Mouse (Mus musculus) stomach, embryonic 15.5 days (tissue): ENCODE results near the gene Klhl35. TPM values are rescaled to one million over a fixed set of nuclear protein-coding genes. Genes with fewer than 3 reads are reported as not detected.

Source experiments
- ATAC-seq: fragments of 200-750 bp; cut with Nextera tagmentation; 2 replicates; pipeline ENCODE4 v1.8.0; 2017; ENCODE audit warnings: low read depth, moderate number of reproducible peaks, moderate TSS enrichment; ENCODE audit not compliant: insufficient read depth, low FRiP score
- H3K27ac ChIP-seq: fragments of 300-500 bp; sonication (generic); 2 replicates; pipeline ENCODE4 v1.5.1; 2015; ENCODE audit warnings: mild to moderate bottlenecking, inconsistent platforms
- H3K27me3 ChIP-seq: fragments of 300-500 bp; sonication (generic); replicated peaks from 2 replicates; pipeline ENCODE4 v1.6.1; 2015; ENCODE audit warnings: inconsistent platforms
- H3K36me3 ChIP-seq: fragments of 300-500 bp; sonication (generic); 2 replicates; pipeline ENCODE4 v1.6.1; 2015; ENCODE audit warnings: inconsistent platforms
- H3K4me1 ChIP-seq: fragments of 300-500 bp; sonication (generic); 2 replicates; pipeline ENCODE4 v1.6.1; 2015; ENCODE audit warnings: inconsistent platforms
- H3K4me2 ChIP-seq: fragments of 300-500 bp; sonication (generic); 2 replicates; pipeline ENCODE4 v1.6.1; 2015; ENCODE audit warnings: mild to moderate bottlenecking, inconsistent platforms
- H3K4me3 ChIP-seq: fragments of 300-500 bp; sonication (generic); replicated peaks from 2 replicates; pipeline ENCODE4 v1.5.1; 2015; ENCODE audit warnings: inconsistent platforms
- H3K9ac ChIP-seq: fragments of 300-500 bp; sonication (generic); 2 replicates; pipeline ENCODE4 v1.6.1; 2015; ENCODE audit warnings: inconsistent platforms
- H3K9me3 ChIP-seq: fragments of 300-500 bp; sonication (generic); 2 replicates; pipeline ENCODE4 v1.6.1; 2016; ENCODE audit warnings: inconsistent platforms
- WGBS: fragments of 180-500 bp; shearing (Covaris S2); methylation state at CpG from one replicate; pipeline ENCODE4 v1.1.7; 2015; 5-methylcytosine and 5-hydroxymethylcytosine counted together
- polyA plus RNA-seq: library from polyadenylated mRNA; unstranded; fragments of >200 nt; fragmentation: Nextera tagmentation; extraction: Ambion mirVana; gene quantifications from 2 replicates; pipeline ENCODE4 v1.2.1, GENCODE M21; 2015

The Klhl35 gene
- polyA plus RNA-seq, 1 experiment from 2014 or later = 0.78 TPM

DNA sequence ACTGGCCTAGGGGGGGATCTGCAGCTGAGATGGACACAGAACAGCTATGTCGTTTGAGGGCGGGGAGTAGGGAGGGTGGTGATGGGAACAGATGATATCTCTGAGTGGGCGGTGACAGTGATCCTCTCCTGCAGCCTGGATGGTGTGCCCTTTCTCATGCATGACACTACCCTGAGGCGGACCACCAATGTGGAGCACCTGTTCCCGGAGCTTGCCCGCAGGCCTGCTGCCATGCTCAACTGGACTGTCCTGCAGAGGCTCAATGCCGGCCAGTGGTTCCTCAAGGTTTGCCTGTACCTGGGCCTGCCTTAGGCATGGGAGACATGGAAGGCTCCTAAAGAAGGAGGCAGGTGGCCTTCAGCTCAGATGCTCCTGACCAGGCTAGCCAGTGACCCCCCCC, 12.9 kb upstream of the Klhl35 start:
- no peak for ATAC-seq
- H3K27me3 ChIP-seq = no peaks in the 10 kb centered on the region
- no peak overlapping the region for H3K4me2 ChIP-seq
- no peaks in the 10 kb centered on the region for H3K9me3 ChIP-seq
- no peak overlapping the region for H3K4me3 ChIP-seq
- WGBS = 81% methylated on average over 7 of the region's 7 CpGs
- H3K27ac ChIP-seq = no peak overlapping the region
- no peaks in the 10 kb centered on the region for H3K36me3 ChIP-seq
- H3K4me1 ChIP-seq = no peaks in the 10 kb centered on the region
- no peak overlapping the region for H3K9ac ChIP-seq

DNA sequence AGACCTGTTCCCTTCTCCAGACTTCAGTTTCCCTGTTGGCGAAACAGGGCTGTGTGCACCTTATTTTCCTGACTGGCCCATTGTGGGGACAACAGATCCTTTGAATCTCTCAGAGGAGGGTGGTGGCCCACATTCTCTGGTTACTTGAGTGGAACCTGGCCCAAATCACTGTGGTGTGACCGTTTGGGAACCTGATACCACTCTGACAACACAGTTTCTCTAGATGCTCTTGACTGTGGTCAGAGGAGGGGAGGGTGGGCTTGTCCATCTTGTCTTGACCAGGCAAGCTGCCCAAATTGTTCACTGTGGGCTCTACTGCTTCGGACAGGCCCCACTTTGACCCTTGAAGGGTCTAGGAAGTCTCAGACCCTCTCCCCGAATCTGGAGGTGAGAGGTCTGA, 11.8 kb upstream of the Klhl35 start:
- Histone ChIP-seq H3K27ac (no peak overlapping the region), H3K36me3 (no peaks in the 10 kb centered on the region), H3K27me3 (no peaks in the 10 kb centered on the region), H3K4me3 (no peak overlapping the region), H3K4me1 (no peaks in the 10 kb centered on the region), H3K9me3 (no peaks in the 10 kb centered on the region), H3K9ac (no peak overlapping the region), H3K4me2 (no peak overlapping the region)
- WGBS = 68% methylated on average over 4 of the region's 4 CpGs
- ATAC-seq = no peak

DNA sequence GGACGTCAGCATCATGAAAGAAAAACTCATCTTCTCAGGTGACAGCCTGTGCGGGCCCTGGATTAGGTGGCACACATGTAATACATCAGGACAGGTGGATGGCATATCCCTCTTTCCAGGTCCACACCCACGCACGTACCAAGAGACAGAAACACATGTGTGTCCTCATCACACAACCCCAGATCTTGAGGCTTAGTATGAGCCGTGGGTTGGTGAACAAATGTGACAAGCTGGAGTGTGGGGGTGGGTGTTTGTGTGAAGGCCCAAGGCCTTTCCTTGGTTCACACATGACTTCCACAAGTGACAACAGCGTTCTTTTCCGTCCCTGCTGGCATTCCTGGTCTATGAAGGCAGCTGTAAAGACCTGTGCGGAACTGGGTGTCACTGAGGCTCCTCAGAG, 7.0 kb upstream of the Klhl35 start:
- WGBS = 84% methylated on average over 8 of the region's 8 CpGs
- no peak overlapping the region for H3K4me2 ChIP-seq
- no peaks in the 10 kb centered on the region for H3K9me3 ChIP-seq
- H3K9ac ChIP-seq = no peak overlapping the region
- 0 out of 2 replicates have a peak, but pooled peaks cover 3% of the 10 kb centered on the region for H3K36me3 ChIP-seq
- no peak overlapping the region for H3K27ac ChIP-seq
- no peaks in the 10 kb centered on the region for H3K4me1 ChIP-seq
- ATAC-seq = no peak
- no peaks in the 10 kb centered on the region for H3K27me3 ChIP-seq
- no peak overlapping the region for H3K4me3 ChIP-seq

DNA sequence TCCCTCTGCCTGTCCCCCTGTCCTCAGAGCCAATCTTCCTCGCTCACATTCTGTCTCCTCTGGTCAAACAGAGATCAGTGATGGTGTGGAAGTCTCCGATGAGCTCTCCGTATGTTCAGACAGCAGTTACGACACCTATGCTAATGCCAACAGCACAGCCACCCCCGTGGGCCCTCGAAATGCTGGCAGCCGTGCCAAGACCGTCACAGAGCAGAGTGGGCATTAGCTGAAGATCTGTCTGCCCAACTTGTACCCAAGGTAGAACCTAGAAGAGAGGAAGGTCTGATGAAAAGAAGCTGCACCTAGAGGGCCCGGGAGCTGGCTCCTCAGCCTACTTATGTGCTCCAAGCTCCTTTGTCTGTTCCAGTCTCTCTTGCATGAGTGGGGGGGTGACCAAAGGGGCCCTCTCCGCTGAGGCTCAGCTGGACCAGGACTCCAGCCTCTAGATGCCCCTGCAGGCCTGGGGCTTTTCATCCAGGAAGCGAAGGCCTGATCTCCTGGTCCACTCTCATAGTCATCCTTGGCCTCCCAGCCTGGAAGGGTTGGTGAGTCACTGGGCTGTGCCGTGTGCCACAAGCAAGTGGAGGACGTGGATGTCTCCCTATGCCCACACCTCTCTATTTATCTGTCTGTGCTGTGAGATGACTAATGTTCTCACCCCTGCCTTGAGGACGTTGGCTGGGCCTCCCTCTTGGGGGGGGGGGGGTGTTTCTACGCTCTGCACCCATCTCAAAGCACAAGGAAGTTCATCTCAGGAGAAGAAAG, 5.7 kb upstream of the Klhl35 start:
- Histone ChIP-seq H3K4me2 (no peak overlapping the region), H3K4me3 (no peak overlapping the region), H3K36me3 (0 out of 2 replicates have a peak, but pooled peaks cover 3% of the 10 kb centered on the region), H3K9ac (no peak overlapping the region), H3K4me1 (peaks cover under 1% of the 10 kb centered on the region; the same call in 1 of the 2 replicates), H3K9me3 (no peaks in the 10 kb centered on the region), H3K27me3 (no peaks in the 10 kb centered on the region), H3K27ac (no peak overlapping the region)
- no peak for ATAC-seq
- 83% methylated on average over 15 of the region's 15 CpGs for whole genome bisulfite sequencing

DNA sequence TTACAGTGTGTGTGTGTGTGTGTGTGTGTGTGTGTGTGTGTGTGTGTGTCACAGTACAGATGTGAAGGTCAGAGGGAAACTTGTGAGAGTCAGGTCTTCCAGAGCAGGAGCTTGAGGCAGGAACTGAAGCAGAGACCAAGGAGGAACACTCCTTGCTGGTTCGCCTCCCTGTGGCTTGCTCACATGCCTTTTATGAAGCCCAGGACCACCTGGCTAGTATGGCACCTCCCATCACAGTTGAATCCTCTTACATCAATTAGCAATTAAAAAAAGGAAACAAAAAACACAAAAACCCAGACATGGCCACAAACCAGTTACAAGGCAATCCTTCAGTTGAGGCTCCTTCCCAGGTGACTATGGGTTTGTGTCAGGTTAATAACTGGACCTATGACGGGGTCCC, 2.7 kb upstream of the Klhl35 start:
- no peak for ATAC-seq
- H3K4me3 ChIP-seq = no peak overlapping the region
- WGBS = 85% methylated on average over 2 of the region's 2 CpGs
- no peaks in the 10 kb centered on the region for H3K9me3 ChIP-seq
- H3K27me3 ChIP-seq = no peaks in the 10 kb centered on the region
- 0 out of 2 replicates have a peak, but pooled peaks cover 3% of the 10 kb centered on the region for H3K36me3 ChIP-seq
- peaks cover 29% of the 10 kb centered on the region for H3K4me1 ChIP-seq
- no peak overlapping the region for H3K27ac ChIP-seq
- no peak overlapping the region for H3K9ac ChIP-seq
- H3K4me2 ChIP-seq = no peak overlapping the region

DNA sequence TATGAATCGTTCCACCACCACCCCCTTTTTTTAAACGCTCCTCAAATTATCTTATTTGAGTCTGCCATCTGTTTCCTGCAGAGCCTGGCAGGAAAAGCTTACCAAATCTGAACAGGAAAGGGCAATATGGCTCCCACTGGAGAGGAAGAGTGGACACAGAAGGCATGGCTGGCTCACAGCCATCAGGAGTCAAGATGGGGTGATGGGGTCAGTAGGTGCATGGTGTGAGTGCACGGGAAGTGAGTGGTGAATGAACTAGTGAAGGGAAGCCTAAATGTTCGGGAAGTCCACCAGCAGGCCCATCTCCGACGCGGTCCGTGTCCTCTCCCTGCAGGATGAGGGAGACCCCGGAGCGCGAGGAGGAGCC, 2.1 kb downstream of the Klhl35 start:
- Histone ChIP-seq H3K36me3 (peaks cover 9% of the 10 kb centered on the region; the same call in 1 of the 2 replicates), H3K9ac (peak overlapping the region; percentile 62), H3K4me1 (peaks cover 38% of the 10 kb centered on the region), H3K27ac (peak overlapping the region; percentile 86), H3K4me3 (peak overlapping the region; percentile 57), H3K27me3 (no peaks in the 10 kb centered on the region), H3K9me3 (no peaks in the 10 kb centered on the region), H3K4me2 (peak overlapping the region; percentile 73)
- WGBS = 12% methylated on average over 11 of the region's 11 CpGs
- ATAC-seq = peak; percentile 8; the same call in 1 of the 2 replicates

DNA sequence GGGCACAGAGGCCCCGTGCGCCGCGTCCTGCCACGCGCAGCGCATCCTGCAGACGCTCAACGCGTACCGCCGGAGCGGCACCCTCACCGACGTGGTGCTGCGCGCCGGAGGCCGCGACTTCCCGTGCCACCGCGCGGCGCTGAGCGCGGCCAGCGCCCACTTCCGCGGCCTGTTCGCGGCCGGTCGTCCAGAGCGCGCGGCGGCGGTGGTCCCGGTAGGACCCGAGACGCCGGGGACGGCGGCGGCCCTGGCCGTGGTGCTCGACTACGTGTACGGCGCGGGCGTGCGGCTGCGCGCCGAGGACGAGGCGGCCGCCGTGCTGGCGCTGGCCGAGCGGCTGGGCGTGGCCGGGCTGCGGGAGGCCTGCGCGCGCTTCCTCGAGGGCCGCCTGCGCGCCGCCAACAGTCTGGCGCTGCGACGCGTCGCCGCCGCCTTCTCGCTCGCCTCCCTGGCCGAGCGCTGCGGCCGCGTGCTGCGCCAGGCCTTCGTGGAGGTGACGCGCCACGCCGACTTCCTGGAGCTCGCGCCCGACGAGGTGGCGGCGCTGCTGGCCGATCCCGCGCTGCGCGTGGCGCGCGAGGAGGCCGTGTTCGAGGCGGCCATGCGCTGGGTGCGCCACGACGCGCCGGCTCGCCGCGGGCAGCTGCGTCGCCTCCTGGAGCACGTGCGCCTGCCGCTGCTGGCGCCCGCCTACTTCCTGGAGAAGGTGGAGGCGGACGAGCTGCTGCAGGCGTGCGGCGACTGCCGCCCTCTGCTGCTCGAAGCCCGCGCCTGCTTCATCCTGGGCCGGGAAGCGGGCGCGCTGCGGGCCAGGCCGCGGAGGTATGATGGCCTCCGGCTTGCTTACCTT, 2.7 kb downstream of the Klhl35 start:
- under 1% methylated on average over 143 of the region's 145 CpGs for WGBS
- Histone ChIP-seq H3K9ac (peak overlapping the region; percentile 62), H3K9me3 (no peaks in the 10 kb centered on the region), H3K4me1 (peaks cover 38% of the 10 kb centered on the region), H3K36me3 (peaks cover 15% of the 10 kb centered on the region; the same call in 1 of the 2 replicates), H3K27me3 (no peaks in the 10 kb centered on the region), H3K4me2 (peak overlapping the region; percentile 73), H3K27ac (peak overlapping the region; percentile 86), H3K4me3 (peak overlapping the region; percentile 57)
- ATAC-seq = peak; percentile 78

DNA sequence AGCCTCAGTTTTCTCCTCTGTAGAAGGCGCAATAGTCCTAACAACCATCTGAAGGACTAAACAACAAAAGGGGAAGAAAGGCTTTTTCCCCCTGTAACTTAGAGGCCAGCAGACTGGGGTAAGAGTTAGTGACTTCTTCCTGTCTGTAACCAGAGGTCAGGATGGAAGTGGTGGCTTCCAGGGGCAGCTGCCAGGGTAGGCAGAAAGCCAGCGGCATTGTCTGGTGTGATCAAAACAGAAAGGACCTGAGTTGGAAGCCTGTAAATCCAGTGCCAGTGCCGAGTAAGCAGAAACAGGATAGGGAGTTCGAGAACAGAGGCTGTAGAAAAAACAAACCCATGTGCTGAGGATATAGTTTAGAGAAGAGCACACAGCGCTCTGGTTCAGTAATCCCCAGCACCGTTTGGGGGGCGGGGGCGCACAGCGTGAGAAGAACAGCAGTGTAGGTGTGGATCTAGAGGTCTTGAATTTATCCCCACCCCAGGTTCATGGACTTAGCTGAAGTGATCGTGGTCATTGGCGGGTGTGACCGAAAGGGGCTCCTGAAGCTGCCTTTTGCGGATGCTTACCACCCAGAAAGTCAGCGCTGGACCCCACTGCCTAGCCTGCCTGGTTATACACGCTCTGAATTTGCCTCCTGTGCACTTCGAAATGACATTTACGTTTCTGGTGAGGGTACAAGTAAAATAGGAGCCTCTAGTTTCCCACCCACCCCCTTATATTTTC, 4.0 kb downstream of the Klhl35 start:
- Histone ChIP-seq H3K36me3 (peaks cover 18% of the 10 kb centered on the region; the same call in 1 of the 2 replicates), H3K27me3 (no peaks in the 10 kb centered on the region), H3K4me2 (no peak overlapping the region), H3K4me3 (no peak overlapping the region), H3K9ac (no peak overlapping the region), H3K4me1 (peaks cover 43% of the 10 kb centered on the region), H3K9me3 (no peaks in the 10 kb centered on the region), H3K27ac (peak overlapping the region; percentile 33; the same call in 1 of the 2 replicates)
- WGBS = 77% methylated on average over 17 of the region's 17 CpGs
- ATAC-seq = no peak

DNA sequence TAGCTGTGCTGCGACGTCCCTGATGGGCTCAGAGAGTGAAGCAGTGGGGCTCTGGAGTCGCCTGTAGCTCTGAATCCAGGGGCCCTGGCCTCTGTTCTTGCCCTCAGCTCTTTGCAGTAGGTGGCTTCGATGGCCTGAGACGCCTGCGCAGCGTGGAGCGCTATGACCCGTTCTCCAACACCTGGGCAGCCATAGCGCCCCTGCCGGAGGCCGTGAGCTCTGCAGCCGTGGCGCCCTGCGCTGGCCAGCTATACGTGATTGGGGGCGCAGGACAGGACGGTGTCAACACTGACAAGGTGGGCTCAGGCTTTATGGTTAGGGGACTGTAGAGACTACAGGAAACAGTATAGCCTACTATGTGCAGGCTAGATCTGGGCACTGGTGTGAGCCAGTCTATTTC, 5.8 kb downstream of the Klhl35 start:
- WGBS = 59% methylated on average over 18 of the region's 18 CpGs
- Histone ChIP-seq H3K4me2 (no peak overlapping the region), H3K9ac (no peak overlapping the region), H3K27me3 (no peaks in the 10 kb centered on the region), H3K27ac (no peak overlapping the region), H3K9me3 (no peaks in the 10 kb centered on the region), H3K4me1 (peaks cover 32% of the 10 kb centered on the region), H3K4me3 (no peak overlapping the region), H3K36me3 (peaks cover 24% of the 10 kb centered on the region; the same call in 1 of the 2 replicates)
- ATAC-seq = no peak

DNA sequence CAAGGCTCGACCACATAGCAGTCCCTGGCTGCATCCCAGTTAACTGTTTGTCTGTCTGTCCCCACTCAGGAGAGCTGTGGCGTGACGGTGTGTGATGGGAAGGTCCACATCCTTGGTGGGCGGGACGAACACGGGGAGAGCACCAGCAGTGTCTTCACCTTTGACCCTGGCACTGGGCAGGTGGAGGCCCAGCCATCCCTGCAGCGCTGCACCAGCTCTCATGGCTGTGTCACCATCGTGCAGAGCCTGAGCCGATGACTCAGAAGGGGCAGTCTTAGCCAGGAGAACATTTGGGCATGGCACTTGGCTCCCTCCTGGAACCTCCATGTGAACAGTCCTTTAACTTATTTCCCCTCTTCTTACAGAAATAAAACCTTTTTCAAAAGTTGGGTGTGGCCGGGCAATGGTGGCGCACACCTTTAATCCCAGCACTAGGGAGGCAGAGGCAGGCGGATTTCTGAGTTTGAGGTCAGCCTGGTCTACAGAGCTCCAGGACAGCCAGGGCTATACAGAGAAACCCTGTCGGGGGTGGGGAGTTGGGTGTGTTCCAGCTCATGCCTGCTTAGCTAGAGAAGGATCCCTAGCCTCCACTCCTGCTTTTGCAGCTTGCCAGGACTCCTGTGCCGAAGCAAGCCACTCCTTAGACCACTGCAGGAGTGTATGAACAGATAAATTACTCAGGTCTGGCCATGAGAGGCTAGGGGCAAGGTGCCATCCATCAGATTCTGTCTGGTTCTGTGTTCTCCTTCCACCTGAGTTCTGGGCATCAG, 8.0 kb downstream of the Klhl35 start:
- no peak overlapping the region for H3K4me2 ChIP-seq
- H3K4me1 ChIP-seq = peaks cover 12% of the 10 kb centered on the region; the same call in 1 of the 2 replicates
- H3K9me3 ChIP-seq = no peaks in the 10 kb centered on the region
- peaks cover 41% of the 10 kb centered on the region; the same call in 1 of the 2 replicates for H3K36me3 ChIP-seq
- no peak for ATAC-seq
- no peak overlapping the region for H3K4me3 ChIP-seq
- 76% methylated on average over 14 of the region's 14 CpGs for WGBS
- no peak overlapping the region for H3K9ac ChIP-seq
- H3K27ac ChIP-seq = no peak overlapping the region
- H3K27me3 ChIP-seq = no peaks in the 10 kb centered on the region
